Mouse (Mus musculus) MEL (cell line): ENCODE measurements around the gene Cntfr.

Experiments used
- BHLHE40 ChIP-seq: IDR thresholded peaks from 2 replicates; pipeline ENCODE4 v1.6.1; 2012; ENCODE audit warnings: low read depth, mild to moderate bottlenecking, inconsistent platforms, low read length, improper control_type of control experiment, borderline replicate concordance
- CHD2 ChIP-seq: IDR thresholded peaks from 2 replicates; pipeline ENCODE4 v1.6.1; 2011; ENCODE audit warnings: low read length, improper control_type of control experiment
- CTCF ChIP-seq, 3 experiments: IDR thresholded peaks in 2 of 3; conservative IDR thresholded peaks in 1 of 3; 2 replicates each; pipeline ENCODE4 v1.5.1; 2011 to 2012; ENCODE audit warnings: low read length in 3 of 3, low read depth in 2 of 3, mild to moderate bottlenecking in 2 of 3, improper control_type of control experiment in 1 of 3, inconsistent platforms in 1 of 3, mixed read lengths in 1 of 3, moderate library complexity in 1 of 3; ENCODE audit not compliant: control insufficient read depth in 1 of 3, insufficient read depth in 1 of 3, poor library complexity in 1 of 3, severe bottlenecking in 1 of 3
- EP300 ChIP-seq, 2 experiments: IDR thresholded peaks; 2 replicates each; pipeline ENCODE4 v1.6.1; 2011; ENCODE audit warnings: improper control_type of control experiment in 2 of 2, low read length in 2 of 2, low read depth in 1 of 2, mild to moderate bottlenecking in 1 of 2
- HCFC1 ChIP-seq: IDR thresholded peaks from 2 replicates; pipeline ENCODE4 v1.6.1; 2012; ENCODE audit warnings: low read depth, mild to moderate bottlenecking, inconsistent platforms, low read length, improper control_type of control experiment, moderate library complexity
- JUND ChIP-seq: IDR thresholded peaks from 2 replicates; pipeline ENCODE4 v1.6.1; 2011; ENCODE audit warnings: low read depth, mild to moderate bottlenecking, improper control_type of control experiment, low read length
- MXI1 ChIP-seq: IDR thresholded peaks from 2 replicates; pipeline ENCODE4 v1.6.1; 2011; ENCODE audit warnings: mild to moderate bottlenecking, low read depth, low read length, improper control_type of control experiment
- POLR2A ChIP-seq, 2 experiments: IDR thresholded peaks; 2 replicates each; pipeline ENCODE4 v1.6.1; 2011 to 2012; ENCODE audit warnings: low read length in 2 of 2, mild to moderate bottlenecking in 2 of 2, control low read depth in 1 of 2, improper control_type of control experiment in 1 of 2, low read depth in 1 of 2, moderate library complexity in 1 of 2; ENCODE audit not compliant: control insufficient read depth in 1 of 2, insufficient read depth in 1 of 2, poor library complexity in 1 of 2
- RAD21 ChIP-seq: IDR thresholded peaks from 2 replicates; pipeline ENCODE4 v1.6.1; 2011; ENCODE audit warnings: mild to moderate bottlenecking, low read depth, low read length, improper control_type of control experiment
- SMC3 ChIP-seq: IDR thresholded peaks from 2 replicates; pipeline ENCODE4 v1.6.1; 2011; ENCODE audit warnings: low read depth, low read length, improper control_type of control experiment
- TAL1 ChIP-seq: IDR thresholded peaks from 2 replicates; pipeline ENCODE4 v1.6.1; 2012; ENCODE audit warnings: mild to moderate bottlenecking, inconsistent platforms, low read length, moderate library complexity, mixed read lengths
- UBTF ChIP-seq: IDR thresholded peaks from 2 replicates; pipeline ENCODE4 v1.6.1; 2012; ENCODE audit warnings: low read depth, mild to moderate bottlenecking, inconsistent platforms, low read length, improper control_type of control experiment, moderate library complexity, borderline replicate concordance; ENCODE audit not compliant: insufficient read depth
- ZMIZ1 ChIP-seq: IDR thresholded peaks from 2 replicates; pipeline ENCODE4 v1.6.1; 2012; ENCODE audit warnings: low read depth, mild to moderate bottlenecking, inconsistent platforms, low read length, improper control_type of control experiment, moderate library complexity

DNA sequence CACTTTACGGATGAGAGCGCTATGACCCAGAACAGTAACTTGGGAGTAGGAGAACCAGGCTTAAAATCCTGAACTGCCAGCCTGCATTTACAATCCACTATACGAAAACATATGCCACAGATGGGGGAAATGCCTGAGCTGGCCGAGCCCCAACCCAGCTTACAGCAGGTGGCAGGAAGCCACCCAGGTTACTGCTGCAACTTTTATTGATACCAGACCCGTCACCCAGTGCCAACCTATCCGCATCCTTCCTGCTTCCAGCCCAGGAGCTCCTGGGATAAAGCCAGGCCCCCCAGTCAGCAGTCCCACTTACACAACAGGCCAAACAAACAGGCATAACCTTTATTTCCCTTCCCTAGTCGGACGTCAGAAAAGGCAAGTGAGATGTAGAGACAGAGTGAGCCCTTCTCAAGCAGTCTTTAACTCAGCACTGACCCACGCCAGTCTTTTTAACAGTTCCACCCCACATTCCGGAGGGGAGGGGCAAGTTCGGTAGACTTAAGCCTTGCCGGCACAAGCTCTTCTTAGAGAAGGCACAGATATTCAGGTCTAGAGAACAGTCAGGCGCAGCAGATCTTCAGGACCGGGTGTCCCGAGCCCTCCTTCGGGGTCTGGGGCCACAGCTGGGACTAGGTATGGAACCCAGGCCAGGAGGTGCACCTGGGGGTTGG, 15.0 kb upstream of the Cntfr start:
- no peak for TF ChIP-seq RAD21
- TF ChIP-seq TAL1, result no peak
- no peak for TF ChIP-seq HCFC1
- no peak for TF ChIP-seq SMC3
- TF ChIP-seq UBTF, result no peak
- TF ChIP-seq CTCF (IDR thresholded peaks at IDR 0.05 in 2 of 3, conservative IDR thresholded peaks at IDR 0.05 in 1 of 3; ENCODE audit: control insufficient read depth in 1 of 3, insufficient read depth in 1 of 3, low read depth in 2 of 3, low read length in 3 of 3, poor library complexity in 1 of 3, severe bottlenecking in 1 of 3), result no peak
- TF ChIP-seq CHD2, result no peak
- no peak for TF ChIP-seq POLR2A (IDR thresholded peaks at IDR 0.05; ENCODE audit: control insufficient read depth in 1 of 2, insufficient read depth in 1 of 2, low read depth in 1 of 2, low read length in 2 of 2, poor library complexity in 1 of 2)
- no peak for TF ChIP-seq EP300 (IDR thresholded peaks at IDR 0.05; ENCODE audit: low read depth in 1 of 2, low read length in 2 of 2)
- no peak for TF ChIP-seq MXI1
- TF ChIP-seq BHLHE40, result no peak
- TF ChIP-seq JUND, result no peak
- TF ChIP-seq ZMIZ1, result no peak
